Mouse (Mus musculus) intestine, embryonic 15.5 days (tissue): Measurements from ENCODE around the gene Olfr50. TPM values are rescaled to one million over a fixed set of nuclear protein-coding genes. Genes with fewer than 3 reads are reported as not detected.

Experiments
- ATAC-seq: fragments of 200-750 bp; cut with Nextera tagmentation; 2 replicates; pipeline ENCODE4 v1.8.0; 2017; ENCODE audit warnings: moderate TSS enrichment, moderate library complexity
- H3K27ac ChIP-seq: fragments of 300-500 bp; sonication (generic); 2 replicates; pipeline ENCODE4 v1.5.1; 2015; ENCODE audit warnings: mild to moderate bottlenecking, inconsistent platforms
- H3K27me3 ChIP-seq: fragments of 300-500 bp; sonication (generic); replicated peaks from 2 replicates; pipeline ENCODE4 v1.6.1; 2015; ENCODE audit warnings: inconsistent platforms
- H3K36me3 ChIP-seq: fragments of 300-500 bp; sonication (generic); 2 replicates; pipeline ENCODE4 v1.6.1; 2015; ENCODE audit warnings: inconsistent platforms
- H3K4me1 ChIP-seq: fragments of 300-500 bp; sonication (generic); replicated peaks from 2 replicates; pipeline ENCODE4 v1.6.1; 2015; ENCODE audit warnings: inconsistent platforms
- H3K4me2 ChIP-seq: fragments of 300-500 bp; sonication (generic); replicated peaks from 2 replicates; pipeline ENCODE4 v1.6.1; 2015; ENCODE audit warnings: mild to moderate bottlenecking, inconsistent platforms
- H3K4me3 ChIP-seq: fragments of 300-500 bp; sonication (generic); replicated peaks from 2 replicates; pipeline ENCODE4 v1.5.1; 2015; ENCODE audit warnings: inconsistent platforms
- H3K9ac ChIP-seq: fragments of 300-500 bp; sonication (generic); 2 replicates; pipeline ENCODE4 v1.6.1; 2015; ENCODE audit warnings: inconsistent platforms
- H3K9me3 ChIP-seq: fragments of 300-500 bp; sonication (generic); 2 replicates; pipeline ENCODE4 v1.6.1; 2016; ENCODE audit warnings: inconsistent platforms
- WGBS: fragments of 180-500 bp; shearing (Covaris S2); methylation state at CpG from one replicate; pipeline ENCODE4 v1.1.7; 2015; 5-methylcytosine and 5-hydroxymethylcytosine counted together
- polyA plus RNA-seq: library from polyadenylated mRNA; unstranded; fragments of >200 nt; fragmentation: Nextera tagmentation; extraction: Ambion mirVana; gene quantifications from 2 replicates; pipeline ENCODE4 v1.2.1, GENCODE M21; 2015

The Olfr50 gene
- not detected in 2 replicates for polyA plus RNA-seq

GRCm38 (mm10) chr2:36790238-36790637, at the start of gene Olfr50:
Gene Olfr50, plus strand, starts transcription at chr2:36790538.
- 71% methylated on average over 2 of the region's 2 CpGs for WGBS
- Histone ChIP-seq H3K27me3 (no peaks in the 10 kb centered on the region), H3K27ac (no peak within 1 kb of the TSS), H3K4me2 (no peak within 1 kb of the TSS), H3K9ac (no peak within 1 kb of the TSS), H3K4me3 (no peak within 1 kb of the TSS), H3K36me3 (no peaks in the 10 kb centered on the region), H3K4me1 (no peaks in the 10 kb centered on the region), H3K9me3 (no peaks in the 10 kb centered on the region)
- ATAC-seq = no peak

- H3K36me3 ChIP-seq = no peaks in the 10 kb centered on the region
- no peak within 1 kb of the TSS for H3K27ac ChIP-seq
- no peak within 1 kb of the TSS for H3K9ac ChIP-seq
- H3K4me2 ChIP-seq = no peak within 1 kb of the TSS
- no peaks in the 10 kb centered on the region for H3K4me1 ChIP-seq
- H3K4me3 ChIP-seq = no peak within 1 kb of the TSS
- ATAC-seq = no peak
- no peaks in the 10 kb centered on the region for H3K27me3 ChIP-seq
- no peaks in the 10 kb centered on the region for H3K9me3 ChIP-seq
- 73% methylated on average over 2 of the region's 2 CpGs for WGBS
These were observed 6.4 kb upstream of the Olfr50 start, which contains the start of gene Olfr348 for GRCm38 (mm10) chr2:36783976-36784375. Gene Olfr348, plus strand, starts transcription at chr2:36784276.

DNA sequence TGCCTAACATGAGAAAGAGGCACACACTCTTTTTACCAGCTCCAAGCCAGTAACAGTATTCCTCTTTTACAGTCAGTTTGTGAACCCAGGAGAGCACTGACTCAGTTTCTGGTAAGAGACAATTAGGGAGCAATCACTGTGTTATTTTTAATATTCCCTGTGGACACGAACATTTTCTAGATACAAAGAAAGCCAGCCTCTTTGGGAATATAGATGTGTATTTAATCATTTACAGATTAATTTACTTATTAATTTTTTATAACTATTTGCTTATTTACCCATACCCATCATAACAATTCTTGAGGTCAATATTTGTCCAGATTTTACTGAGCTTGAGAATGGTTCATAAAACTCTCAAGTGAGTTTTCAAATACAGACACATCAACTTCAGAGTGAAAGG, 26.6 kb downstream of the Olfr50 start, which contains the start of gene Olfr3:
Gene Olfr3, minus strand, starts transcription at position 101 of the 400 bp plus-strand sequence.
- Histone ChIP-seq H3K36me3 (no peaks in the 10 kb centered on the region), H3K9me3 (no peaks in the 10 kb centered on the region), H3K27ac (no peak within 1 kb of the TSS), H3K9ac (no peak within 1 kb of the TSS), H3K4me1 (no peaks in the 10 kb centered on the region), H3K4me3 (no peak within 1 kb of the TSS), H3K4me2 (no peak within 1 kb of the TSS), H3K27me3 (no peaks in the 10 kb centered on the region)
- 75% methylated on average over 1 of the region's 1 CpGs for WGBS
- ATAC-seq = no peak

DNA sequence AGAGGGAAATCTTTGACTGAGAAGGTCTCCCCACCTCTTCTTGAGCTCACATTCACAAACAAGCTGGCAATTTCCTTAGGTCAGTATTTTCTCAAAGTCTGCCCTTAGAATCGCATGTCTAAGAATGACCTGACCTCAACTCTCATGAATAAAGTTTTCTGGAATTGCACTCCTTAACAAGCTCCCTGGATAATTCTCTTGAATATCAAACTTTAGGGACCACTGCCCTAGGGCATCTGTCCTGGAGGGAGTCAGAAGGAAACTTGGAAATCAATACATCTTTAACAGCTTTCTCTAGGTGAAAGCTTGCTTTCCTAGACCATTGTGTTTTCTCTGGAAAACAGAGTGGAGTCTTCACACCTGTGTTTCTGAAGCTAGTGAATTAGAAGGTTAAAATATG, 55.7 kb downstream of the Olfr50 start, which contains the start of gene Olfr350:
Gene Olfr350, plus strand, starts transcription at position 301 of the 400 bp plus-strand sequence.
- no peak within 1 kb of the TSS for H3K27ac ChIP-seq
- WGBS = 89% methylated on average over 1 of the region's 1 CpGs
- H3K27me3 ChIP-seq = no peaks in the 10 kb centered on the region
- no peaks in the 10 kb centered on the region for H3K9me3 ChIP-seq
- H3K4me1 ChIP-seq = no peaks in the 10 kb centered on the region
- no peak within 1 kb of the TSS for H3K4me3 ChIP-seq
- no peaks in the 10 kb centered on the region for H3K36me3 ChIP-seq
- ATAC-seq = no peak
- H3K4me2 ChIP-seq = no peak within 1 kb of the TSS
- no peak within 1 kb of the TSS for H3K9ac ChIP-seq

Other genes starting within 250 kb of the Olfr50 start
- gene Olfr344, start 223.9 kb upstream of the Olfr50 start, polyA plus RNA-seq = not detected in 2 replicates
- gene Olfr345, start 150.5 kb upstream of the Olfr50 start, polyA plus RNA-seq = not detected in 2 replicates
- not detected in 2 replicates for gene Olfr346, start 104.8 kb upstream of the Olfr50 start, polyA plus RNA-seq
- not detected in 2 replicates for gene Olfr347, start 58.6 kb upstream of the Olfr50 start, polyA plus RNA-seq
- gene Olfr348, start 6.3 kb upstream of the Olfr50 start, polyA plus RNA-seq = not detected in 2 replicates
- not detected in 2 replicates for gene Olfr3, start 26.5 kb downstream of the Olfr50 start, polyA plus RNA-seq
- not detected in 2 replicates for gene Olfr350, start 55.8 kb downstream of the Olfr50 start, polyA plus RNA-seq
- gene Olfr351, start 72.1 kb downstream of the Olfr50 start, polyA plus RNA-seq = not detected in 2 replicates
- not detected in 2 replicates for gene Olfr352, start 77.9 kb downstream of the Olfr50 start, polyA plus RNA-seq
- gene Olfr353, start 102.4 kb downstream of the Olfr50 start, polyA plus RNA-seq = not detected in 2 replicates
- gene Olfr354, start 115.1 kb downstream of the Olfr50 start, polyA plus RNA-seq = not detected in 2 replicates
- gene Olfr355, start 138.4 kb downstream of the Olfr50 start, polyA plus RNA-seq = not detected in 2 replicates
- not detected in 2 replicates for gene Olfr356, start 146.6 kb downstream of the Olfr50 start, polyA plus RNA-seq
- not detected in 2 replicates for gene Olfr357, start 203.3 kb downstream of the Olfr50 start, polyA plus RNA-seq
- not detected in 2 replicates for gene Olfr358, start 218.8 kb downstream of the Olfr50 start, polyA plus RNA-seq